ENCODE assay signal across 8 mouse cellular contexts in the genomic region with DNA sequence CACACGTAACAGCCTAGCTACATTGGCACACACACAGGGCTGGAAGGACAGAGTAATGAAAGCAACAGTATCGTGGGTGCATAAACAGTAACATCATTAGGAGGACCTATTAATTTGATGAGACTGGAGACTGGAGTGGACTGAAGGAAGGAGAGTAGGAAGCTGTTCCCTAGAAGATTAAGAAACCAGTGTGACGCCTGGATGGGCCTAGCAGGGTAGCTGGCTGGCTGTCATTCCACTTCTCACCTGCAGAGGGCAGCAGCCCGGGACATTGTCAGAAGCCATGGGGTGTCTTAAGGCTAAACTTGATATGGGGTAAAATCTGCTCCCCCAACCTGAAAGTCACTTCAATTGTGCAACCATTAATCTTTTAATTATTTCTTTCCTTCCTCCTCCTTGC.
DNase-seq lines count a peak whose midpoint lies in the region; ATAC-seq and TF ChIP-seq lines count a peak whose summit lies in the region.

No protein-coding gene starts in this region.

- H3K4me3 ChIP-seq in embryonic facial prominence, embryonic 13.5 days: no peak overlapping the region
- H3K4me3 ChIP-seq in liver, embryonic 15.5 days (replicated peaks): no peak overlapping the region
- H3K4me3 ChIP-seq in neural tube, embryonic 14.5 days (ENCODE audit: low read depth, low read length): no peak overlapping the region
- no peak overlapping the region for H3K4me3 ChIP-seq in testis, adult 2 months (ENCODE audit: control insufficient read depth, low read depth, low read length)

- DNase-seq in adrenal gland, postnatal 4 days (ENCODE audit: low spot score in 2 of 2): peak; percentile 36 to 53
- DNase-seq in heart, postnatal 10 days: peak; percentile 82 to 89
- peak; percentile 71 to 91 for DNase-seq in kidney, postnatal 36 days

- intact Hi-C loops in heart, postnatal 10 days (cut with DNase I): loop anchor here (1.0 to 2.0 kb wide), 2 partner anchors 78 to 210 kb away; a partner anchor contains a TSS

- no peak overlapping the region for H3K4me2 ChIP-seq in embryonic facial prominence, embryonic 13.5 days
- H3K4me2 ChIP-seq in liver, embryonic 15.5 days: no peak overlapping the region
- no peak overlapping the region for H3K4me2 ChIP-seq in neural tube, embryonic 14.5 days (ENCODE audit: low read depth, low read length)

- TF ChIP-seq CTCF in testis, adult 2 months (IDR thresholded peaks at IDR 0.05; ENCODE audit: control insufficient read depth, insufficient read depth, insufficient replicate concordance, low read depth, low read length): peak; percentile 96; the same call in 1 of the 2 replicates

- 30% methylated on average over 4 of the region's 4 CpGs for WGBS in embryonic facial prominence, embryonic 13.5 days
- WGBS in liver, embryonic 15.5 days (ENCODE audit: insufficient replicate concordance): 27% methylated on average over 4 of the region's 4 CpGs
- 28% methylated on average over 4 of the region's 4 CpGs for WGBS in neural tube, embryonic 14.5 days

- TF ChIP-seq POLR2A in testis, adult 2 months (IDR thresholded peaks at IDR 0.05; ENCODE audit: control insufficient read depth, low read depth, low read length): no peak

- peaks cover 45% of the 10 kb centered on the region for H3K4me1 ChIP-seq in embryonic facial prominence, embryonic 13.5 days
- peaks cover 5% of the 10 kb centered on the region; the same call in 1 of the 2 replicates for H3K4me1 ChIP-seq in liver, embryonic 15.5 days (replicated peaks)
- peaks cover 5% of the 10 kb centered on the region; the same call in 1 of the 2 replicates for H3K4me1 ChIP-seq in neural tube, embryonic 14.5 days (ENCODE audit: control insufficient read depth, insufficient read depth, low read length)
- no peaks in the 10 kb centered on the region for H3K4me1 ChIP-seq in testis, adult 2 months (ENCODE audit: control insufficient read depth, insufficient read depth, low read length)

- no peak overlapping the region for H3K9ac ChIP-seq in embryonic facial prominence, embryonic 13.5 days
- H3K9ac ChIP-seq in liver, embryonic 15.5 days: no peak overlapping the region
- H3K9ac ChIP-seq in neural tube, embryonic 14.5 days (replicated peaks; ENCODE audit: low read depth, low read length): no peak overlapping the region

- ATAC-seq in CD4-positive, CD25-positive, alpha-beta regulatory T cell, adult 4 months: peak; percentile 66
- ATAC-seq in embryonic facial prominence, embryonic 13.5 days (ENCODE audit: insufficient number of reproducible peaks, insufficient read depth, low FRiP score, low TSS enrichment, low read depth): no peak; the same call in 1 of the 2 replicates
- ATAC-seq in liver, embryonic 15.5 days (ENCODE audit: insufficient read depth): peak; percentile 28; the same call in 1 of the 2 replicates
- ATAC-seq in neural tube, embryonic 14.5 days (ENCODE audit: low read depth): peak; percentile 39

- no peaks in the 10 kb centered on the region for H3K9me3 ChIP-seq in embryonic facial prominence, embryonic 13.5 days
- H3K9me3 ChIP-seq in liver, embryonic 15.5 days (replicated peaks): no peaks in the 10 kb centered on the region
- H3K9me3 ChIP-seq in neural tube, embryonic 14.5 days (ENCODE audit: control insufficient read depth, low read length): no peaks in the 10 kb centered on the region

- peak overlapping the region; percentile 28; the same call in 1 of the 2 replicates for H3K27ac ChIP-seq in embryonic facial prominence, embryonic 13.5 days
- no peak overlapping the region for H3K27ac ChIP-seq in liver, embryonic 15.5 days (replicated peaks)
- no peak overlapping the region for H3K27ac ChIP-seq in neural tube, embryonic 14.5 days (ENCODE audit: low read depth, low read length)
- H3K27ac ChIP-seq in testis, adult 2 months (ENCODE audit: control insufficient read depth, insufficient read depth, low read depth, low read length): no peak overlapping the region

- H3K27me3 ChIP-seq in embryonic facial prominence, embryonic 13.5 days: no peaks in the 10 kb centered on the region
- H3K27me3 ChIP-seq in liver, embryonic 15.5 days: no peaks in the 10 kb centered on the region
- no peaks in the 10 kb centered on the region for H3K27me3 ChIP-seq in neural tube, embryonic 14.5 days (ENCODE audit: control insufficient read depth, insufficient read depth, low read length)
- no peaks in the 10 kb centered on the region for H3K27me3 ChIP-seq in testis, adult 2 months (ENCODE audit: control insufficient read depth, insufficient read depth, low read length)

- H3K36me3 ChIP-seq in embryonic facial prominence, embryonic 13.5 days: no peaks in the 10 kb centered on the region
- H3K36me3 ChIP-seq in liver, embryonic 15.5 days (replicated peaks): no peaks in the 10 kb centered on the region
- no peaks in the 10 kb centered on the region for H3K36me3 ChIP-seq in neural tube, embryonic 14.5 days (ENCODE audit: control insufficient read depth, insufficient read depth, low read length)
- H3K36me3 ChIP-seq in testis, adult 2 months (ENCODE audit: control insufficient read depth, insufficient read depth, low read length): no peaks in the 10 kb centered on the region
